In genomic region chr9:56843679-56844188, GRCm38 (mm10) we compare ENCODE assay signal across 9 mouse cellular contexts. TPM values are rescaled to one million over a fixed set of nuclear protein-coding genes. Genes with fewer than 3 reads are reported as not detected.
DNase-seq lines count a peak whose midpoint lies in the region; ATAC-seq and TF ChIP-seq lines count a peak whose summit lies in the region.
"Had no signal": no experiment of that assay in that cellular context is flagged by ENCODE, and none has a peak within 500 bp of the region (broad histone marks: within the 10 kb centered on the region; RNA-seq: fewer than 3 reads in every experiment).

No protein-coding gene starts in this region.

- 35% methylated on average over 7 of the region's 7 CpGs for WGBS in heart, embryonic 12.5 days

- H3K27ac ChIP-seq in cortical plate, adult 2 months (ENCODE audit: insufficient read depth, low read length), result no peak overlapping the region
- no peak overlapping the region for H3K27ac ChIP-seq in heart, embryonic 12.5 days (ENCODE audit: poor library complexity, severe bottlenecking)
- H3K27ac ChIP-seq: limb, embryonic 15.5 days had no signal

- ATAC-seq in heart, embryonic 12.5 days (ENCODE audit: insufficient number of reproducible peaks, low FRiP score), result no peak
- ATAC-seq in activated CD4-positive, CD25-positive, alpha-beta regulatory T cell, adult 4 months, result no peak

- H3K4me3 ChIP-seq in cortical plate, adult 2 months (ENCODE audit: insufficient read depth, low read length), result no peak overlapping the region
- H3K4me3 ChIP-seq in heart, embryonic 12.5 days, result no peak overlapping the region
- H3K4me3 ChIP-seq: limb, embryonic 15.5 days had no signal

- peak; percentile 62 for DNase-seq in ES-CJ7 (ENCODE audit: low read depth, low spot score)
- DNase-seq in adrenal gland, adult (ENCODE audit: inconsistent age in 2 of 2, low spot score in 1 of 2), result peak; percentile 65 to 91
- peak; percentile 73 to 84 for DNase-seq in kidney, postnatal 25 days
- peak; percentile 43 to 55 for DNase-seq in lung, adult 18-20 months
- peak; percentile 78 to 83 for DNase-seq in right cerebral cortex, postnatal 10 days (ENCODE audit: low spot score in 2 of 2)

- no peaks in the 10 kb centered on the region for H3K36me3 ChIP-seq in heart, embryonic 12.5 days
- H3K36me3 ChIP-seq: limb, embryonic 15.5 days had no signal

- H3K4me1 ChIP-seq in cortical plate, adult 2 months (ENCODE audit: control insufficient read depth, insufficient read depth, low read length), result peaks cover 2% of the 10 kb centered on the region; the same call in 1 of the 2 replicates
- peaks cover 18% of the 10 kb centered on the region for H3K4me1 ChIP-seq in heart, embryonic 12.5 days (replicated peaks)

- no peak overlapping the region for H3K4me2 ChIP-seq in heart, embryonic 12.5 days
- H3K4me2 ChIP-seq: limb, embryonic 15.5 days had no signal

- H3K27me3 ChIP-seq in heart, embryonic 12.5 days (replicated peaks), result peaks cover 20% of the 10 kb centered on the region

- TF ChIP-seq CTCF in cortical plate, adult 2 months (IDR thresholded peaks at IDR 0.05; ENCODE audit: extremely low read depth, insufficient read depth, low read length), result peak; percentile 88

- 0 out of 2 replicates have a peak overlapping the region, but pooled peaks have one; percentile 12 for H3K9ac ChIP-seq in heart, embryonic 12.5 days
- H3K9ac ChIP-seq: limb, embryonic 15.5 days had no signal

- no peak for TF ChIP-seq POLR2A in cortical plate, adult 2 months (IDR thresholded peaks at IDR 0.05; ENCODE audit: extremely low read depth, insufficient read depth, low read length)

- H3K9me3 ChIP-seq in heart, embryonic 12.5 days (replicated peaks), result no peaks in the 10 kb centered on the region
- H3K9me3 ChIP-seq: limb, embryonic 15.5 days had no signal

RNA-seq across cellular contexts. Expression of gene Odf3l1, which starts 20.7 kb away (rescaled TPM):
- polyA plus RNA-seq in cortical plate, adult 2 months (2012; rRNA removed), result 0.11 and 0.38 TPM in 2 replicates
- polyA plus RNA-seq in heart, embryonic 12.5 days (2016; fragmentation: Nextera tagmentation; extraction: Ambion mirVana), result 0.84 and 1.5 TPM in 2 replicates
- polyA plus RNA-seq in activated CD4-positive, CD25-positive, alpha-beta regulatory T cell, adult 4 months (2017; shearing (Covaris generic)), result not detected

RNA-seq across cellular contexts. Expression of gene Cspg4, which starts 21.1 kb away (rescaled TPM):
- 12.5 and 13.3 TPM in 2 replicates for polyA plus RNA-seq in cortical plate, adult 2 months (2012; rRNA removed)
- 32.5 and 35.9 TPM in 2 replicates for polyA plus RNA-seq in heart, embryonic 12.5 days (2016; fragmentation: Nextera tagmentation; extraction: Ambion mirVana)
- polyA plus RNA-seq in activated CD4-positive, CD25-positive, alpha-beta regulatory T cell, adult 4 months (2017; shearing (Covaris generic)), result under 1 TPM in 1 of 2 experiments, not detected in 1; 0.33 TPM

RNA-seq across cellular contexts. Expression of gene Lingo1, which starts 47.5 kb away (rescaled TPM):
- polyA plus RNA-seq in cortical plate, adult 2 months (2012; rRNA removed), result 465 and 476 TPM in 2 replicates
- 1.8 and 2.4 TPM in 2 replicates for polyA plus RNA-seq in heart, embryonic 12.5 days (2016; fragmentation: Nextera tagmentation; extraction: Ambion mirVana)
- not detected for polyA plus RNA-seq in activated CD4-positive, CD25-positive, alpha-beta regulatory T cell, adult 4 months (2017; shearing (Covaris generic))

Comparison
In these comparisons a context has a peak if more than half of its experiments do, and no peak if none do; other contexts are left out.
1. RNA of gene Cspg4, which starts 21.1 kb away (polyA plus RNA-seq): 32.5 to 35.9 TPM in heart, embryonic 12.5 days and 12.5 to 13.3 TPM in cortical plate, adult 2 months; 0.33 TPM in activated CD4-positive, CD25-positive, alpha-beta regulatory T cell, adult 4 months; every median in the first group is over 10 times any median in the second.
2. RNA of gene Lingo1, which starts 47.5 kb away (polyA plus RNA-seq): 465 to 476 TPM in cortical plate, adult 2 months; 1.8 to 2.4 TPM in heart, embryonic 12.5 days and not detected in activated CD4-positive, CD25-positive, alpha-beta regulatory T cell, adult 4 months; every median in the first group is over 100 times any median in the second.
3. Peak in every context shown above with its lines, with median percentiles within 50 percentile points of each other: DNase-seq.